Mouse (Mus musculus): Measurements from ENCODE around the gene Rgs12. TPM values are rescaled to one million over a fixed set of nuclear protein-coding genes. Genes with fewer than 3 reads are reported as not detected.

Gene Rgs12
- total RNA-seq, 2 experiments from 2014 or later: 49.8 to 60.4 TPM

DNA sequence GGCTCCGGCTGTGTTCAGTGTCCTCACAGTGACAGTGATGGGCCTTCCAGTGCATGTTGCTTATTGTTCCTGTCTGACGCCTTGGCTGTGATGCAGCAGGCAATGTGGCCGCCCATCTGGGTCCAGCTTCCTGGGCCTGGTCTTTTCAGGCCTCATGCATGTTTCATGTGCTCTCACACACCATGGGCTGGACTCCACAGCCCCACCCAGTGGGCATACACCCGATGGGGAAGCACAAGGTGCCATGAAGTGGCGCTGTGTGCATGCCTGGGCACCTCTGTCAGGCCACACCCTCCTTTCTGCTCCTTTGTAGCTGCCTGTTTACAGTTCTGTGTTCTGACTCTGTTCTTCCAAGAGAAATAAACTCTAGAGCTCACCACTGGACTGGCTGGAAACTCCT lies 83.8 kb downstream of the Rgs12 start:
- peak; percentile 38 for DNase-seq

DNA sequence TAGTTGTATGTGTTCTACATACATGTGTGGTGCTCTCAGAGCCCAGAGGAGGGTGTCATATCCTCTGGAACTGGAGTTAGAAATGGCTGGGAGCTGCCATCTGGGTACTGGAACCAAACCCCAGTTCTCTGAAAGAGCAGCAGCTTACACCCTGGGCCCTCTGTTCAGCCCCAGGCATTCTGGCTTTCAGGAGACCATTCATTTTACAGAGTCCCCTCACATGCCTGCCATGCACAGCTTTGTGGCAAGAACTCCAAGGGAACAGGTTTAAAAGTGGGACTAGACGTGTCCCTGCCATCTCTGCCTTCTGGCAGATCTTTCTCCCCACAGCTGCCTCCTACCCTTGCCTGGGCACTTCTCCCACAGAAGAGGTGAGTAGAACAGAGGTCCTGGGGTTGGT lies 84.4 kb downstream of the Rgs12 start:
- no peak for DNase-seq

DNA sequence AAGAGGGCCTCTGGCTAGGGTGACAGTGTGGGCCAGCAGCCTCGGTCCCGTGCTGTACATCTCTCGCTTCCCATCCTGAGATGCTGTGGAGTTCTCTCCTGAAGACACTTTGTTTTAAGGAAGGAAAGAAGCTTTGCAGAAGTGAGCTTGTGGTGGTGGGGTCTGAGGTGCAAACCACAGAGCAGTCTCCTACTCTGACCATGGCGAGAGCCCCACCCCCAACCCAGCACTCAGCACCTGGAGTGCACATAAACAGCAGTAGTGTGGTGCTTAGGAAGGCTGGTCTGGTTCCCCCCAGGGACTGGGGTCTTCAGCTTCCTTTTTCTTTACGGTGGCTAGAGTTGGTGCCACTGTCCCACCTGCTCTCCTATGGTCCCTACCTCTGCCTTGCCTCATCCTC lies 85.9 kb downstream of the Rgs12 start:
- DNase-seq: no peak

DNA sequence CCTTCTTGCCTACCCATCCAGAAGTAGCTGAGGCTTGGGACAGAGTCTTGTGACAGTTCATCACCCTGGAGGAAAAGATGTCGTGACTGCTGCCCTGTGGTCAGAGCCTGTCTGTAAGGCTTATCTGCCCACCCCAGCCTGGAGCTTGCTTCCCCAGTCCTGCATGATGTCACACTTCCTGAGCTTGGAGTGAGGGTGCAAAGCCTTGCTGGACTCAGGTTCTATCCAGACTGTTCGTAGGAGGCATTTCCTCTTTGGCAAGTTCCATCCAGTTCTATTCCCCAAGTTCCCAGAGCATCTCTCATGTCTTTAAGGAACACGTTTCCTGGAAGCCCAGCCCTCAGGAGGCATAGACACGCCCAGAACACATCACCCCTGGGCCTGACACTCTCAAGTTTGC lies 86.5 kb downstream of the Rgs12 start:
- peak; percentile 53 for DNase-seq

GRCm38 (mm10) chr5:35037438-35037837 lies 88.2 kb downstream of the Rgs12 start:
- DNase-seq: no peak

- DNase-seq: no peak
These were observed 92.1 kb downstream of the Rgs12 start, which contains the start of gene Hgfac for GRCm38 (mm10) chr5:35041268-35041829. Gene Hgfac (plus strand): TSS chr5:35041509.

DNA sequence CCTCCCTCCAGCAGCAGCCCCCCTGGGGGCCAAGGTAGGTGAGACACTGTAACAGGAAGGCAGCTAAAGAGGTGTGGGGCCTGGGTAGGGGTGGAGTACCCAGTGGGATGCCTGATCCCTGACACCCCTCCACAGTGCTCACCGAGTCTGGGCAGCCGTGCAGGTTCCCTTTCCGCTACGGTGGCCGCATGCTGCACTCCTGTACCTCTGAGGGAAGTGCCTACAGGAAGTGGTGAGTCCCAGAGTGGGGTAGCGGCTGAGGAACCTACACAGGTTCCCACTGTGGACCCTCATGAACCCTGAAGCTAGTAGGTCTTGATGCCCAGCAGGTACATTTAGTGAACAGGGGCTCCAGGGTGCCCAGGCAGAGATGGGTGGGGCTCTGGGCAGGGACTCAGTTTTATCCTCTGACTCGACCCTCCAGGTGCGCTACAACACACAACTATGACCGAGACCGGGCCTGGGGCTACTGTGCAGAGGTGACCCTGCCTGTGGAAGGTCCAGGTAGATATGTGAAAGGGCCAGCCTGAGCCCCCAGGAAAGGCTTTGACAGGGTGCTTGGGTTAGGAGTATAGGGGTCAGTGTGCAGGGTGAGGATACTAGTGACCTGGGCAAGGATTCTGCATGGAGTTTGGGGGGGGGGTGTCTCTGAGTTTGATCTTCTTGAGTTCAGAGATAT lies 93.3 kb downstream of the Rgs12 start:
- DNase-seq: no peak

DNA sequence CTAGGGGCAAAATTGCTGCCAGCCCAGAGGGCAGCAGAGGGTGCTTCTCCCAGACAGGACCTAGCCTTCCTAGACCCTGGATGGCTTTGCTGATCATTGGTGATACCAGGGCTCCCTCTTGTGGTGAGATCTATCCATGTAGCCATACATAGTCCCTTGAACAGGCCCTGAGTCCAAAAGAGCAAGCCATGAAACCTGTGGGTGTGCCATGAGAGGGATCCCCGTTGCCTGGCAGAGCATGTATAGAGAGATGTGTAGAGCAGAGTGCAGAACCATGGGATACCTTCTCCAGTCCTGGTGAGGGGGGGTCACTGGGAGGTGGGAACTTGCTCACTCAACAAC lies 93.8 kb downstream of the Rgs12 start:
- DNase-seq: peak; percentile 88

GRCm38 (mm10) chr5:35050541-35050940 lies 101.3 kb downstream of the Rgs12 start:
- DNase-seq: no peak

DNA sequence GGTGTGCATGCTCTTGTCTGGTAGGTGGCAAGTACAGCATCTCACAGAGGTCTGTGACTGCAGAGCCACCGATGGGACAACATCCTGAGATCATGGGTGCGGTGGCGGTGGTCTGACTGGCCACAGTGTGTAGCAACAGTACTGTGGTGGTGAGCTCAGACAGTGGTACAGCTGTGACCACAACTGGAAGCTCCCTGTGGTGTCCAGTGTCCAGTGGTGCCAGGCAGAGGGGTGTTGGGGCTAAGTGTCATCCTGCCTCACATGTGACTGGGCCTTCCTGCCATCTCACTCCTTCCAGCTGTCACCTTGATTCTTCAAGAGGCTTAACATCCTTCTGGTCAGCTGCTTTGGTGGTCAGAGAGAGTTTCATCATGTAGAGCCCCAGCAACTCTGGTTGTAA lies 105.4 kb downstream of the Rgs12 start:
- no peak for DNase-seq

DNA sequence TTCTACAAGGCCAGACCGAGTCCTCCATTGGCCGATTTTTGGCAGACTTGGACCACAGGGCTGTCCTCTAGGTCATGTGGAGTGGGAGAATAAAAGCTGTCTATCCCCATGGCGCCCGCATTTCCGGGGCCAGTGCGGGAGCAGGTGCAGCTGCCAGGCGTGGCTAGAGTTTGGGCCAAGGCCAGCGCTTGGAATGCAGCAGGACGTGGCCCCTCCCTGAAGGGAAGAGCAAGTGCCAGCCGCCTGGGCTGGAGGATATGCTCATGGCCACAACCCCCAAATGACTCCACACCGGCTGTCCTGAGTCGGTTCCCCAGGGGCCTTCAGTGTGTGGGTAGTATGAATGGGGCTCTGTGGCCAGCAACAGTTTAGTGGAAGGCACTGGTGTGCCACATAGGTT lies 105.8 kb downstream of the Rgs12 start:
- DNase-seq: peak; percentile 71

GRCm38 (mm10) chr5:35056604-35057432 lies 107.6 kb downstream of the Rgs12 start, which contains the start of gene Dok7:
Gene Dok7 (plus strand): TSS chr5:35056766.
- peak; percentile 74 for DNase-seq

DNA sequence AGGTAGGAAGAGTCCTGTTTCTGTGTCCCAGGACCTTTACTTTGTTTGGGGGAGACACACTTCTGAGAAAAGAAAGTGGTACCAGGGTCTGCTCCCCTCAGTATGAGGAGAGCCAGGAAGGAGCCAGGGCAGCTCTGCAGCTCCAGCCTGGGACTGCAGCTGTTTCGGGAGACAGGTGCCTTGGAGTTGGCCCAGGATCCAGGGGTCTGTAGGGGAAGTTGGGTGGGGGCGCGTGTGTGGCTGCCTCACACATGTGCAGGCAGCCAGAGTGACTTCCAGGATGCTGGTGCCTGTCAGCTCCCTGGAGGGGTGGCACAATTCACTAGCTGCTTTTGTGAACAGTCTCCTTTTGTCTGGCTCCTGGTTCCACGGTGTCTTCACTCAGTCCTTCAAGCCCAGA lies 108.3 kb downstream of the Rgs12 start:
- no peak for DNase-seq

DNA sequence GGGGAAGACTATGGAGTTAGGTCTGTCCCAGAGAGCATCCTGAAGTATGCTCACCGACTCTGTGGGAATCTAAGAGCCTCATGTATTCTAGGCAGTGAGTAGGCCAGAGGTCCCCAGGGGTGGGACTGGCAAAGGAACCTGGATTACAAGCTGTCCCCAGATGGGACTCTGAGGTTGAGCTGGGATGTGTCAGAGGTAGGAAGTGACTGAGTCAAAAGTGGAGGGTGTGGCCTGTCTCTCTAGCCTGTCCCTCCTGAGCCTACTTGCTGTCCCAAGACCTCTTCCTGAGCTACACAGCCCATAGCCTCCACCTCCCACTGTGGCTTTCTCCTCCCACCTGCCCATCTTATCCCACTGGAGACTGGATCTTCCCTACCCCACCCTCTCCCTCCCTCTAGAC lies 109.0 kb downstream of the Rgs12 start:
- DNase-seq: no peak

GRCm38 (mm10) chr5:35060098-35060497 lies 110.9 kb downstream of the Rgs12 start:
- peak; percentile 47 for DNase-seq

- DNase-seq: no peak
These were observed 120.6 kb downstream of the Rgs12 start for GRCm38 (mm10) chr5:35069841-35070240.

GRCm38 (mm10) chr5:35070314-35070713 lies 121.1 kb downstream of the Rgs12 start:
- DNase-seq: no peak

DNA sequence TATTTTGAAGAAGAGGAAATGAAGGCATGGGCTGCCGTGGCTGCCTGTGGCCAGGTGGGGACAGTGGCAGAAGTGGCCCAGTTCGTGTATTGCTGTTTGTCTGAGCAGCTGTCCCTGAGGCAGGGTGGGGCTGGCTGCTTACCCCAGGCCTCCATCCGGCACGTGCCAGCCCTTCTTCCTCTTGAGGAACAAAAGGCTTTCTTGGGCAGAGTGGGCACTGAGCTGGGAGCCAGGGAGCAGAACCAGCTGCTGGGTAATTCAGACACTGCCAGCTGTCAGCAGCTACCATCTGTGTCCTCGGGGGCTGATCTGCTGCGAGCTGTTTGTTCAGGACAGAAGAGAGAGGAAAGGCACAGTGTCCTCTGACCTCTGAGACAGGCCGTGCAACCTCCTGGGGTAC lies 121.7 kb downstream of the Rgs12 start:
- no peak for DNase-seq

DNA sequence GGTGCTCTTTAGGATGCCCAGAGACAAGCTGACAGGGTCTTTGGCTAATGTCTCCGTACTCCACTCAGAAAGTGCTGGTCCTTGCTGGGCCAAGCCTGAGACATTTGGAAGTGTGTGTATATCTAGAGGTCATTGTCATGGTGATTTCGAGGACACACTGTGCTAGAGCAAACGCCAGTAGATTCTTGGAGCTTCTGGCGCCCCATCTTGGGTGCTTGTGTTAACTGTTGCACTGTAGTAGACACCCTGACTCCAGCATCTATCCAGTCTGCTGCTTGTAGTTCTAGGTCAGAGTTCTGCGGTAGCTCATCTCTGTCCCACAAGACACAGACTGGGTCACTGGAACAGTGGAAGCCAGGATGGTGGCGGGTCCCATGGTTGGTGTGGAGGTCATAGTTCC lies 122.6 kb downstream of the Rgs12 start:
- no peak for DNase-seq

DNA sequence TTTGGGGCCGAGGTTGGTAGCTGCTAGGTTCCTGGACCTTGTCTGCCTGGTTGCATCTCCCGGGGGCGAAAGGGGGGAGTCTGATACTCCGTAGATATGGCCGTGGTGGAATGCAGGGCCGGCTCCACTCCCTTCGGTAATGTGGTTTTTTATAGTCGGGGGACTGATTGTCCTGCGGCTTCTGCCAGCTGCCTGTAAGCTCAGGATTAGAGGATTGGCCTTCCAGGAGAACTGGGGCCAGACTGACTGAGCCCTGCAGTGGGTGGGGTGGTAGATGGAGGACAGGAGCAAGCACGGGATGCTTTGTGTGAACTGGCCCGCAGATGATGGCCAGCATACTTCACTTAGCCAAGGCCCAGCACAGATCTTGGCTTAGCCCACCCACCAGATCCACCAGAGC lies 124.0 kb downstream of the Rgs12 start:
- DNase-seq: no peak

DNA sequence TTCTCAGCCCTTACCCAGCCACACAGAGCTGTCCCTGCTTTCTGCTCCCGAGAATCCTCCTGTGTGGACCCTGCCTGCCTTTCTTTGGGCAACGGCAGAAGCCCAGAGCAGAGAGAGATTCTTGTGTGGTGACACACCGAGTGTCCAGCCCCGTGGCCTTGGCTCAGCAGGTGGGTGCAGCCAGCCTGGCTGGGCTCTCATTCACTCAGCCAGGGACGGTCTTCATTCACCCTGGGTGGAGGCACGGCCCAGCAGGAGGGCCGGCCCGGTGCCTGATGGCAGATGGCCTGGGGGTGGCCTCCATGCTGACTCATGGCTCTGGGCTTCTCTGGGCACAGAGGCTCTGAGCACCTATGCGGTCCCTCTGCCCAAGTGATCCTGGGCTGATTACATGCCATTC lies 124.7 kb downstream of the Rgs12 start:
- peak; percentile 40 for DNase-seq

- no peak for DNase-seq
These were observed 127.1 kb downstream of the Rgs12 start for GRCm38 (mm10) chr5:35076369-35076768.

DNA sequence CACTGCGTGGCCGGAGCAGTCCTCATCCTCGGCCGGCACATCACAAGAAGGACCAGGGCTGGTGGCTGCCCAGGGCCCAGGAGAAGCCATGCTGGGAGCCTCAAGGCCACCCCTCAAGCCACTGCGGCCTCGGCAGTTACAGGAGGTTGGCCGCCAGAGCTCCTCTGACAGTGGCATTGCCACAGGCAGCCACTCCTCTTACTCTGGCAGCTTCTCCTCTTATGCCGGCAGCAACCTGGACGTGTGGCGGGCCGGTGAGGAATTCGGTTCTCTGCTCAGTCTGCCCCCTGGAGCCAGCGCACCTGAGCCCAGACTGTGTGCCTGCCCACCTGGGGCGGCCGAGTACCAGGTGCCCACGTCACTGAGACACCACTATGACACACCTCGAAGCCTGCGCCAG lies 129.9 kb downstream of the Rgs12 start:
- no peak for DNase-seq

DNA sequence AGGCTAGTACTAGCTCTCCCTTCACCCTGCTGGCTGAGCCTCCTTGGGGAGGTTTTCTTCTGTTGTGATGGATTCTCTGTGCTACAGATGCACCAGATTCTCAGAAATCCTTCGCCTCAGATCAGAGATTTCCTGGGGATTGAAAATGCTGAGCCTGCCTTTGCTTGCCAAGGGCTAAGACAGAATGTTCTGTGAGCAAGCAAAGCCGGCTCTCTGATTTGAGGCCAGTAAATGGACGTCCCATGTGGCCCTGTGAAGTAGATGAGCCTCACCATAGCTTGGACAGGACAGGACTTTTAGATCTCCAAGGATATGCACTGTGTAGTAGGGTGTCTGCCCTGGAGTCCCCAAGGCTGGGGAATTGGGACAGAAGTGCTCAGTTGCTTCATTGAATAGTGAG lies 135.7 kb downstream of the Rgs12 start:
- no peak for DNase-seq
